Mouse (Mus musculus) neural tube, embryonic 10.5 days (tissue): ENCODE results near the gene Fus.
"Not testable (repeated sequence)": the region's sequence is repeated elsewhere in the genome, so short reads cannot be mapped to it uniquely, and the experiment has no call there.

Experiments used
- DNase-seq: peaks from one replicate; pipeline ENCODE4 v3.0.0-alpha.2; 2017; ENCODE audit warnings: low spot score; ENCODE audit errors: extremely low spot score

The Fus gene

GRCm38 (mm10) chr7:128004487-128005362 is 37.5 kb downstream of the Fus start:
- peak; percentile 23 for DNase-seq

- DNase-seq = no peak
Measured at GRCm38 (mm10) chr7:128006193-128006592, 38.9 kb downstream of the Fus start.

GRCm38 (mm10) chr7:128009715-128010340 is 42.6 kb downstream of the Fus start:
- no peak for DNase-seq

- no peak for DNase-seq
Measured at GRCm38 (mm10) chr7:128012136-128012780, 45.0 kb downstream of the Fus start.

GRCm38 (mm10) chr7:128013116-128013515 is 45.9 kb downstream of the Fus start:
- no peak for DNase-seq

- not testable (repeated sequence) for DNase-seq
Measured at GRCm38 (mm10) chr7:128016134-128016533, 48.9 kb downstream of the Fus start.

GRCm38 (mm10) chr7:128016650-128017049 is 49.4 kb downstream of the Fus start:
- DNase-seq = no peak

- no peak for DNase-seq
Measured at GRCm38 (mm10) chr7:128018275-128018674, 51.0 kb downstream of the Fus start.

GRCm38 (mm10) chr7:128019187-128019586 is 51.9 kb downstream of the Fus start:
- DNase-seq = no peak

- DNase-seq = no peak
Measured at GRCm38 (mm10) chr7:128022974-128023373, 55.7 kb downstream of the Fus start.

- no peak for DNase-seq
Measured at GRCm38 (mm10) chr7:128023565-128023964, 56.3 kb downstream of the Fus start.

- no peak for DNase-seq
Measured at GRCm38 (mm10) chr7:128024364-128024763, 57.1 kb downstream of the Fus start.

GRCm38 (mm10) chr7:128024932-128025331 is 57.7 kb downstream of the Fus start:
- no peak for DNase-seq

GRCm38 (mm10) chr7:128025381-128025780 is 58.1 kb downstream of the Fus start:
- DNase-seq = no peak

- DNase-seq = no peak
Measured at GRCm38 (mm10) chr7:128031403-128031976, 64.2 kb downstream of the Fus start.

GRCm38 (mm10) chr7:128032290-128032988 is 65.2 kb downstream of the Fus start:
- DNase-seq = no peak

- DNase-seq = no peak
Measured at GRCm38 (mm10) chr7:128032989-128033293, 65.7 kb downstream of the Fus start.

GRCm38 (mm10) chr7:128033616-128034015 is 66.4 kb downstream of the Fus start:
- DNase-seq = no peak
